Mouse (Mus musculus) heart, embryonic 10.5 days (tissue): ENCODE data around the gene Taf8. TPM values are rescaled to one million over a fixed set of nuclear protein-coding genes. Genes with fewer than 3 reads are reported as not detected.
"Not testable (repeated sequence)": the region's sequence is repeated elsewhere in the genome, so short reads cannot be mapped to it uniquely, and the experiment has no call there.

Source experiments
- DNase-seq: peaks from one replicate; pipeline ENCODE4 v3.0.0-alpha.2; 2017; ENCODE audit warnings: low spot score
- H3K27ac ChIP-seq: fragments of 300-500 bp; sonication (generic); 2 replicates; pipeline ENCODE4 v1.5.1; 2016; ENCODE audit warnings: mild to moderate bottlenecking
- H3K27me3 ChIP-seq: fragments of 300-500 bp; sonication (generic); 2 replicates; pipeline ENCODE4 v1.6.1; 2016; ENCODE audit warnings: mild to moderate bottlenecking; ENCODE audit not compliant: poor library complexity, insufficient read depth, severe bottlenecking
- H3K36me3 ChIP-seq: fragments of 300-500 bp; sonication (generic); 2 replicates; pipeline ENCODE4 v1.6.1; 2016; ENCODE audit warnings: mild to moderate bottlenecking, moderate library complexity
- H3K4me1 ChIP-seq: fragments of 300-500 bp; sonication (generic); 2 replicates; pipeline ENCODE4 v1.6.1; 2016; ENCODE audit warnings: mild to moderate bottlenecking
- H3K4me3 ChIP-seq: fragments of 300-500 bp; sonication (generic); 2 replicates; pipeline ENCODE4 v1.5.1; 2016; ENCODE audit warnings: mild to moderate bottlenecking, moderate library complexity
- H3K9me3 ChIP-seq: fragments of 300-500 bp; sonication (generic); 2 replicates; pipeline ENCODE4 v1.6.1; 2016; ENCODE audit warnings: mild to moderate bottlenecking, moderate library complexity
- WGBS: fragments of 180-500 bp; shearing (Covaris S2); methylation state at CpG from one replicate; pipeline ENCODE4 v1.1.7; 2016; 5-methylcytosine and 5-hydroxymethylcytosine counted together
- polyA plus RNA-seq: library from polyadenylated mRNA; unstranded; fragments of >200 nt; fragmentation: Nextera tagmentation; extraction: Ambion mirVana; gene quantifications from 2 replicates; pipeline ENCODE4 v1.2.1, GENCODE M21; 2016

The Taf8 gene
- polyA plus RNA-seq, 1 experiment from 2014 or later = 28.5 TPM

DNA sequence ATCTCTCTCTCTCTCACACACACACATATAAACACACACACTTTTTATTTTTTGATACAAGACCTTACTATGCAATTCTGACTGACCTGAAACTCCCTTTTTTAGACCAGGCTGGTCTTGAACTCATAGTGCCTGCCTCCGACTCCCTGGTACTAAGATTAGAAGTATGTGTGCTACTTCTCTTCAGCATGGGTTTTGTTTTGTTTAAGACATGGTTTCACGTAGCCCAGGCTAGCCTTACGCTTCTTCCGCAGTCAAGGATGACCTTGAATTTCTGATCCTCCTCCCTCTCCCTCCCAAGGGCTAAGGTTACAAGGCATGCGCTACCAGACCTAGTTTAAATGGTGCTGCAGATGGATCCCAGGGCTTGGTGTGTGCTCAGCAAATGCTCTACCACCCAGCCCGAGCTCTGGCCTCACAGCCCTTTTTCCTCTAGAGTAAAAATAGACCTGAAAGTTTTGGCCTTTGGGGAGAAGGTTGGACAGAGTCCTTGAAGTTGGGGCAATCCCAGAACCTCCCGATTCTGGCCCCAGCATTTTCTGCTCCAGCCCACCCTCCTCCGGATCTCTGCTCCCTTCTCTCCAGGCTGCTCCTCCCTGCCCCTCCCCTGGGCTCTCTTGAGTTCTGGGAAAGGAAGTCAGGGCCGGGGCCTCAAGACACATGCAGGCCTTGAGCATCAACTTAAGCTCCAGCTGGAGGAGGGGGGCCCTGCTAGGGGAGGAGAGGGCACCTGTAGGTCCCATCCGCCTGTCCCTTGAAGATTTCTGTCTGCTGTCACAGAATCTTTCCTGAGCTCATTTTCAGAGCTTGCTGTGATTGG, 11.1 kb upstream of the Taf8 start:
- H3K27ac ChIP-seq = peak overlapping the region; percentile 93
- WGBS = 67% methylated on average over 10 of the region's 10 CpGs
- H3K4me3 ChIP-seq = no peak overlapping the region
- H3K9me3 ChIP-seq = no peaks in the 10 kb centered on the region
- DNase-seq = no peak
- H3K27me3 ChIP-seq = no peaks in the 10 kb centered on the region
- peaks cover 39% of the 10 kb centered on the region for H3K4me1 ChIP-seq
- peaks cover 3% of the 10 kb centered on the region; the same call in 1 of the 2 replicates for H3K36me3 ChIP-seq

DNA sequence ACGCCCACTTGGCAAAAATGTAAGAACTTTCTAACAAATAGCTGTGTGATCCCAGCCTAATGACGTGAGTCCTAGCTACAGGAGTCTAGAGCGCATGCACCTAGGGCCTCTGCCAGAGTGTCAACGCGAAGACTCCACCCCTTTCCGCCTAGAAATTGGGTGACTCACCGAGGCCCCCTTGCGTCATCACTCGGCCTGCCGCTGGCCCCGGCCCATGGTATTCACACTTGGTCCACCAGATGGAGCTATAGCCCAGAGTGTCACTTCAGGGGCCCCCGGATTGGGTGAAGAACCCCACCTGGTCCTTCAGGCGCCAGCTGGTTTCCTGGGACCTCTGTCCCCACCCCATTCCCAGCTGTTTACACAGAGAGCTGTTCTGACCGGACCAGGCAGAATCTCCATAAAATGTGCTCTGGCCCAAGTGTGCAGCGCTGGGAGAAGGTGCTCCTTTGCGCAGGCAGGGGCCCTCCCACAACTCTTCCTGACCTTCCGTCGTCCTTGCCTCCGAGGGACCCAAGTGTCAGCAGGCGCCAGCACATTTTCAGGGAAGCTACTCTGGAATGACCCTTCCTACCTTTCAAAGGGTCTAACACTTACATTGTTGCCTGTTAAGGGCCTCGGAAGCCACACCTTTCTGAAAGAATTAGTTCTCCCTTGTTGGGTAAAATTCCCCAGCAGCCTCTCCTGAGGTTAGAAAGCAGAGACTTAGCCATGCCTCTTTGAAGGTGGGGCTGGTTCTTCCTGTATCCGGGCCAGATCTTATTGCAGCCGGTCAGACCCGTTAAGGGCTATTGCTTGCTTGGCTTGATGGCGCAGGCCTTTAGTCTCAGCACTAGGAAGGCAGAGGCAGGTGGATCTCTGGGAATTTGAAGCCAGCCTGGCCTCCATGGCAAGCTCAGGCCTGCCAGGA, 9.3 kb upstream of the Taf8 start:
- WGBS = 10% methylated on average over 25 of the region's 25 CpGs
- H3K27ac ChIP-seq = peak overlapping the region; percentile 93
- H3K9me3 ChIP-seq = no peaks in the 10 kb centered on the region
- peaks cover 39% of the 10 kb centered on the region for H3K4me1 ChIP-seq
- no peaks in the 10 kb centered on the region for H3K27me3 ChIP-seq
- peak overlapping the region; percentile 47 for H3K4me3 ChIP-seq
- H3K36me3 ChIP-seq = peaks cover 3% of the 10 kb centered on the region; the same call in 1 of the 2 replicates
- peak; percentile 99 for DNase-seq

DNA sequence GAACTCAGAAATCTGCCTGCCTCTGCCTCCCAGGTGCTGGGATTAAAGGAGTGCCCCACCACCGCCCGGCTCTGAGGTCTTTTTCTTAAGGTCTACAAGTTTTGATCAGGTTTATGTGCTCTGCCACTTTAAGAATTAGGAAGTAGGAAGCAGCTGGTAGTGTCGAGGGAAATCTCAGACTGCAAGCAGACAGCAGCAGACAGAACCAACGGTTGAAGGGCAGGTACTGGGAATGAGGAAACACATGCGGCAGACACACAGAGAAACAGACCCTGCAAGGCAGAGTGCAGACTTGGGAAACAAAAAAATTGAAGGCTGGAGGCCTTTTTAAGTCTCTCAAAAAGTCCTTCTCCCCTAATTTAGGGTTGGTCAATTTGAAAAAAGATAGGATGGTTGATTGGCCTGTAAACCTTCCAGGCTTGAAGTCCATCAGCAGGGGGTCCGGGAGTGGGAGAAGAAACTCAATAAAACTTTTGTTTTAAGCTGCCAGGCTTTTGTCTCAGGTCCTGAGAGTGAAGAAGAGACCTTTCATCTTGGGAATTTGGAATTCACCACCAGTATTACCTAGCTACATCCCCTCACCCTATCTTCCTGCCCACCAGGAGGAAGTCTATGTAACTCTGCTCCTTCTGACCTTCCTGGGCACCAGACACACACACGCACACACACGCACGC, 7.1 kb upstream of the Taf8 start:
- H3K27ac ChIP-seq = 0 out of 2 replicates have a peak overlapping the region, but pooled peaks have one; percentile 7
- peaks cover 58% of the 10 kb centered on the region for H3K4me1 ChIP-seq
- DNase-seq = no peak
- WGBS = 65% methylated on average over 9 of the region's 9 CpGs
- H3K27me3 ChIP-seq = no peaks in the 10 kb centered on the region
- no peaks in the 10 kb centered on the region for H3K36me3 ChIP-seq
- H3K9me3 ChIP-seq = no peaks in the 10 kb centered on the region
- H3K4me3 ChIP-seq = no peak overlapping the region

DNA sequence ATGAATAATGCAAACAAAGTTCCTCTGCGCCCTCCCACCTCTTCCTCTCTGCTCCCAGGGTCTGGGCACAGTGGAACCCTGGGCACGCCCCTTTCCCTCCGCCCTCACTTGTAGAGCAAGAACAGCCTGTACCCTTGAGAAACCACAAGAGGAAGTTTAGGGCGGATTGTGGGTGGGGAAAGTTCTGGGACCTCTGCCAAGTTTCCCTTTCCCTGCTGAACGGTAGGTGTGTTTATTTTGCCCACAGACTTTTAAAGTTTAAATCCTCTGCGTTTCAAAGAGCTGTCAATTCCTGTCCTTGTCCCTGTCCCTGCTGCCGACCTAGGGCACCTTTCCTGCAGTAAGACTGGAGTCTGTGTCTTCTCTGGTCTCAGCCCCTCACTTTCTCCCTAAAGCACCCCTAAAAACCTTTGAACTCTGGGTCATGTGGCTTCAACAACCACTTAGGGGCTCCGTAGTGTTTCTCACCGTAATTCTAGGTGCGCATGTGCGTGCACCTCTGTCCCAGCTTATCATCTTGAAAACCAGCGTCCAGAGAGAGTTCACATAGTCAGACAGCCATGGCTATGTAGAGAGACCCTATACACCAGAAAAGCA, 6.0 kb upstream of the Taf8 start:
- 33% methylated on average over 12 of the region's 12 CpGs for whole genome bisulfite sequencing
- H3K9me3 ChIP-seq = no peaks in the 10 kb centered on the region
- peak overlapping the region; percentile 79 for H3K27ac ChIP-seq
- DNase-seq = peak; percentile 93
- H3K4me1 ChIP-seq = peaks cover 50% of the 10 kb centered on the region
- no peaks in the 10 kb centered on the region for H3K27me3 ChIP-seq
- H3K4me3 ChIP-seq = peak overlapping the region; percentile 45
- no peaks in the 10 kb centered on the region for H3K36me3 ChIP-seq

DNA sequence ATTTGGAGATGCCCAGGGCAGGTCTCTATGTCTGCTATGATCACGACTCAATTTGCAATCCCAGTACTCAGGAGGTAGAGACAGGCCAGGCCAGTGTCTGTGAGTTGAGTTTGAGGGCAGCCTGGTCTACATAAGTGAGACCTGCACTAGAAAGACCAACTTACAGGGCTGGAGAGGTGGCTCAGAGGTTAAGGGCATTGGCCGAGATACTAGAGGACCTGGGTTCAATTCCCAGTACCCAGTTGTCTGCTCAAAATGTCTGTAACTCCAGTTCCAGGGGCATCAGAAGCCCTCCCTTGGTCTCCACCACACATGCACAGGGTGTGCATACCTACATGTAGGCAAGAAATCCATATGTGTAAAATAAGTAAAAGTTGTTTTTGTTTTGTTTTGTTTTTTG, 5.4 kb upstream of the Taf8 start:
- H3K36me3 ChIP-seq = no peaks in the 10 kb centered on the region
- H3K9me3 ChIP-seq = no peaks in the 10 kb centered on the region
- no peak for DNase-seq
- WGBS = 78% methylated on average over 2 of the region's 2 CpGs
- H3K27me3 ChIP-seq = no peaks in the 10 kb centered on the region
- no peak overlapping the region for H3K4me3 ChIP-seq
- H3K4me1 ChIP-seq = peaks cover 45% of the 10 kb centered on the region
- peak overlapping the region; percentile 64 for H3K27ac ChIP-seq

DNA sequence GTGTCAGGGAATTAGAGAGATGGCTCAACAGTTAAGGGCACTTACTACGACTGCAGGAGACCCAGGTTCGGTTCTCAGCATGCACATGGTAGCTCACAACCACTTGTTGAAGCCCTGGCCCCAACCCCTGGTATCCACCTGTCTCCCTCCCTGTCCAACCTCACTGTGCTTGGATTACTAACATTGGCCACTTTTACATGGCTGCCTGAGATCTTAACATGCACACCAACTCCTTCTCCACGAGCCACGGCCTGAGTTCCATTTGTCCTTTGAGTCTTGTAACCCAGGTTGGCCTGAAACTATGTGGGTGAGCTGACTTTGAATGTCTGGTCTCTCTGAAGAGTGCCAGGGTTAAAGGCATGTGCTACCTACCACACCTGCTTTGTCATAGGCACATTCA, 4.6 kb upstream of the Taf8 start:
- no peak for DNase-seq
- WGBS = 87% methylated on average over 4 of the region's 4 CpGs
- Histone ChIP-seq H3K4me3 (no peak overlapping the region), H3K27me3 (no peaks in the 10 kb centered on the region), H3K27ac (no peak overlapping the region), H3K9me3 (no peaks in the 10 kb centered on the region), H3K36me3 (no peaks in the 10 kb centered on the region), H3K4me1 (peaks cover 43% of the 10 kb centered on the region)

DNA sequence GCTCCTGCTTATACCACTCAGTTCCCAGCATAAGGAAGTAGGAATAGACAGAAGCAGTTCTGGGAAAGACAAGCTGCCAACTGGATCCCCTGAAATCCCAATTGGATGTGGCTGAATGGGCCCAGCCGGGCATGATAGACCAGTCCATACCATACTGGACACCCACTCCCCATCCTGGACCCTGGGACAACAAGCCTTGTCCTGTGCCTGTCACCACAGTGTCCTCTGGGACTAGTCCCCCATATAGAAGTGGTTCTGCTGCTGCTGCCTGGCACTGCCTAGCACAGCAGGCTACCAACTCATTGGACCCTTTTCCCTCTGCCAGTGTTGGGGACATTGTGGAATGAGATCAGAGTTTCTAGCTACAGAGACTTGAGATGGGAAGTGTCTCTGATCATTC, 4.0 kb upstream of the Taf8 start:
- Histone ChIP-seq H3K9me3 (no peaks in the 10 kb centered on the region), H3K27me3 (no peaks in the 10 kb centered on the region), H3K4me1 (peaks cover 42% of the 10 kb centered on the region), H3K27ac (no peak overlapping the region), H3K4me3 (no peak overlapping the region), H3K36me3 (no peaks in the 10 kb centered on the region)
- no peak for DNase-seq
- 91% methylated on average over 1 of the region's 1 CpGs for WGBS

DNA sequence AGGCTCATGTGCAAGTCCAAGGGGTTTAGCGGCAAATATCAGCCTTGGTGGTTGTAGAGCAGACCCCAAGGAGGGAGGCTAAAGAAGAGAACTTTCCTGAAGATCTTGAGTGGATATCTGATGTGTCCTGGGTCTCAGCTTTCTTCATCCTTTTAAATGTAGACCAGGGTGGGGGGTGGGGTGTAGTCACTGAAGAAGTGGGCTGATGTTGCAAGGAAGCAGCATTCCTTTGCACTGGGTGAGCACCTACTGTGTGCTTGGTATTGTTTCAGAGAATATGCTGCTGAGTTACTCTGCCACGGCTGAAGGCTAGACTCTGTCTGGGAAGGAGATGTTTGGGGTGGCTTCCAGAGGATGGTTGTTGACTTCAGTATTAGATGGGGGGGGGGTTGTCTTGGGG, 3.5 kb upstream of the Taf8 start:
- Histone ChIP-seq H3K9me3 (no peaks in the 10 kb centered on the region), H3K27ac (peak overlapping the region; percentile 92), H3K36me3 (peaks cover 3% of the 10 kb centered on the region; the same call in 1 of the 2 replicates), H3K4me1 (peaks cover 45% of the 10 kb centered on the region), H3K4me3 (peak overlapping the region; percentile 70), H3K27me3 (no peaks in the 10 kb centered on the region)
- WGBS = 68% methylated on average over 2 of the region's 2 CpGs
- DNase-seq = no peak

DNA sequence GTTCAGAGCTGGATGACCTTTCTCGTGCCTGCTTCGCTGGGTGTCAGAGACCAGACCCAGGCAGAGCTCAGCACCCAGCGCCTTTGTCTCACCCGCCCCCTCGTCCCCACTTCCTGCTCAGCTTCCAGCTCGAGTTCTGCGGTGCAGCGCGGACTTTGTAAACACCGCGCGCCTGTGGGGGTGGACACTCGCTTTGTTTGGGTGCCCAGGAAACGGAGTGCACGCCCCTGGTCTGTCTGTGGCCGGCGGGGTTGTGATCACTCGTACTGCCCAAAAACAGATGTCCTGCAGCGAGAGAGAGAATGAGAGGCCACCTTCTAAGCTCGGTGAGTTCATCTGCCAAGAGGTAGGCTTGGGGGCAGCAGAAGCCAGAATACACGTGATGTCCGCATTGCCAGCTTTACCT, 2.9 kb upstream of the Taf8 start, which contains the start of gene Ccnd3:
TSS of gene Ccnd3 (plus strand) at position 111 of the 406 bp plus-strand sequence.
- Histone ChIP-seq H3K4me3 (peak within 1 kb of the TSS; percentile 70), H3K36me3 (peaks cover 5% of the 10 kb centered on the region; the same call in 1 of the 2 replicates), H3K4me1 (peaks cover 45% of the 10 kb centered on the region), H3K27me3 (no peaks in the 10 kb centered on the region), H3K27ac (peak within 1 kb of the TSS; percentile 92), H3K9me3 (no peaks in the 10 kb centered on the region)
- peak; percentile 90 for DNase-seq
- WGBS = 2% methylated on average over 22 of the region's 22 CpGs

DNA sequence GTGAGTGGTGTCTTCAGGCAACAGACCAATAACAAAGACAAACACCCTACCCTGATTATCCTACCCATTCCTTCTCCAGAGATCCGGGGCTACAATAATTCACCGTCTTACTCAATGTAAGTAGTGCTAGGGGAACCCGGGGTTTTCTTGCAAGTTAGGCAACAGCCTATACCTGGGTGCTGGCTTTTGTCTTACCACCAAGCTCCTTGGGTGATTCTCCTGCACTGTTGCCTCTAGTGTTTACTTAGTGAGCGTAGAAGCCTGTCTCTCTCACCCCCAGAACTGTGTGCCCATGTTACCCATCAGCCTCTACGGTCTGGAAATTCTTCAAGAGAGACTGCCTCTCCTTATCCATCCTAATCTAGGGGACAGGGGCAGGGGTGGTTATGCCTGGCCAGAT, 2.1 kb upstream of the Taf8 start:
- Histone ChIP-seq H3K9me3 (no peaks in the 10 kb centered on the region), H3K4me3 (peak overlapping the region; percentile 70), H3K36me3 (peaks cover 9% of the 10 kb centered on the region; the same call in 1 of the 2 replicates), H3K27ac (peak overlapping the region; percentile 92), H3K27me3 (no peaks in the 10 kb centered on the region), H3K4me1 (peaks cover 43% of the 10 kb centered on the region)
- 56% methylated on average over 5 of the region's 5 CpGs for WGBS
- DNase-seq = no peak

DNA sequence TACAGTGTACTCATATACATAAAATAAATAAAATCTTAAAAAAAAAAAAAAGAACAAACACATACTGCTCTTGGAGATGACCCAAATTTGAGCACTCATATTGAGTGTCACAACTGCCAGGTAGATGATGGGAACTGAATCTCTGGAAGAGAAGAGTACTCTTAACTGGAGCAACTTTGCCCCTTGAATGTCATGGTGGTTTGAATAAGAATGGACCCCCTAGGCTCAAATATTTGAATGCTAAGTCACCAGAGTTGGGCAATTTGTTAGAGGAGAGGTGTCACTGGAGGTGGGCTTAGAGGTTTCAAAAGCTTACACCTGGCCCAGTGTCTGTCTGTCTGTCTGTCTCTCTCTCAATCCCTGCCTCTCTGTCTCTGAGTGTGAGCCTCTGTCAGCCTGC, 1.6 kb upstream of the Taf8 start:
- H3K36me3 ChIP-seq = peaks cover 15% of the 10 kb centered on the region; the same call in 1 of the 2 replicates
- no peak overlapping the region for H3K27ac ChIP-seq
- no peak overlapping the region for H3K4me3 ChIP-seq
- no peaks in the 10 kb centered on the region for H3K27me3 ChIP-seq
- H3K9me3 ChIP-seq = no peaks in the 10 kb centered on the region
- peaks cover 43% of the 10 kb centered on the region for H3K4me1 ChIP-seq
- no peak for DNase-seq

DNA sequence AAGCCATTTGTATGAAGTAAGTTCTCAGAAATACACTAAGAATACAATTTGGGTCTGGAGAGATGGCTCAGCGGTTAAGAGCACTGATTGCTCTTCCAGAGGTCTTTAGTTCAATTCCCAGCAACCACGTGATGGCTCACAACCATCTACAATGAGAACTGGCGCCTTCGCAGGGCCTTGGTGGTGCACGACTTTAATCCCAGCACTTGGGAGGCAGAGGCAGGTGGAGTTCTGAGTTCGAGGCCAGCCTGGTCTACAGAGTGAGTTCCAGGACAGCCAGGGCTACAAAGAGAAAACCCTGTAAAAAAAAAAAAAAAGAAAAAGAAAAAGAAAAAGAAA, 584 bp upstream of the Taf8 start:
- not testable (repeated sequence) for H3K4me3 ChIP-seq, H3K9me3 ChIP-seq, DNase-seq, H3K27me3 ChIP-seq
- peaks cover 22% of the 10 kb centered on the region for H3K36me3 ChIP-seq
- whole genome bisulfite sequencing = 78% methylated on average over 6 of the region's 6 CpGs
- peak overlapping the region; percentile 97 for H3K27ac ChIP-seq
- H3K4me1 ChIP-seq = peaks cover 35% of the 10 kb centered on the region
